In the genomic region with DNA sequence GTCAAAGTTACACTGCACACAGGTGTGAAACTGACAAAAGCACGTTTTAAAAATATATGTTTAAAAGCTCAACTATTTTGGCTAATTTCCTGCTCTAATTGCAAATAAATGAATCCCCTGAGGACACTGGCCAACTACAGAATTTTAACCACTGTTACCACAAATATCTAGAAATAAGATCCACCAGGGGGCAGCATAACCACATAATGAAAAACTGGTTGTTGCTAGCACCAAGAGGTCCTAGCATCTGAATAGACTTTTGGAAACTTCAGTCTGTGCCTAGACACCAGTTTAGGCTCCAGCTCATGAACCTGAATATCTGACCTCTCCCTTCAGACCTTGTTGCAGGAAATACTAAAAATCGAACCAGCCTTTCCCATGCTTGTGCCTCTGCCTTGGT, we compare ENCODE assay signal across 9 mouse cellular contexts. TPM values are rescaled to one million over a fixed set of nuclear protein-coding genes. Genes with fewer than 3 reads are reported as not detected.
A peak's percentile ranks its signal among the peaks of the same experiment; 100 is the strongest.
DNase-seq lines count a peak whose midpoint lies in the region; TF ChIP-seq lines count a peak whose summit lies in the region.
"Had no signal": no experiment of that assay in that cellular context is flagged by ENCODE, and none has a peak within 500 bp of the region (broad histone marks: within the 10 kb centered on the region; RNA-seq: fewer than 3 reads in every experiment).

No protein-coding gene starts in this region.

- H3K4me3 ChIP-seq in left cerebral cortex, adult 2 months, result no peak overlapping the region
- H3K4me3 ChIP-seq: heart, embryonic 13.5 days had no signal

- peak; percentile 41 for DNase-seq in cerebellum, adult 9-10 months
- no peak for DNase-seq in cerebellum, adult 11-12 months
- peak; percentile 28 to 30 for DNase-seq in left cerebral cortex, adult 2 months (ENCODE audit: extremely low spot score in 1 of 2, low spot score in 2 of 2)
- no peak for DNase-seq in left cerebral cortex, adult 8-10 months (ENCODE audit: low spot score in 2 of 2)
- DNase-seq in NIH3T3 (ENCODE audit: low read depth), result peak; percentile 73
- peak; percentile 47 to 53 for DNase-seq in heart, postnatal 36 days
- peak; percentile 65 for DNase-seq in retina, postnatal 1 day
- DNase-seq in gastrocnemius, postnatal 36 days, result no peak

- TF ChIP-seq CTCF in left cerebral cortex, adult 2 months (IDR thresholded peaks at IDR 0.05), result peak; percentile 67

- no peak overlapping the region for H3K27ac ChIP-seq in left cerebral cortex, adult 2 months
- H3K27ac ChIP-seq: heart, embryonic 13.5 days had no signal

- intact Hi-C loops in left cerebral cortex, adult 2 months (cut with DNase I), result loop anchor here (2.0 kb wide), 1 partner anchor 120 kb away; no protein-coding TSS in a partner anchor
- intact Hi-C loops in heart, postnatal 36 days (cut with DNase I), result loop anchor here (1.0 to 10.0 kb wide), 3 partner anchors 87 to 640 kb away; no protein-coding TSS in a partner anchor
- intact Hi-C loops in gastrocnemius, postnatal 36 days (cut with DNase I), result no loop called here

RNA-seq across cellular contexts. Expression of gene Ssu2, which starts 23.2 kb away (rescaled TPM):
- under 1 TPM in 1 of 2 experiments, not detected in 1; 0.34 TPM for total RNA-seq in left cerebral cortex, adult 2 months (2021)
- under 1 TPM in 3 of 4 experiments, not detected in 1; 0.23 to 0.49 (median 0.44) TPM for total RNA-seq in left cerebral cortex, adult 8-10 months (2022)
- total RNA-seq in heart, postnatal 36 days (2021), result 1 to 10 TPM; 2.5 to 2.7 TPM
- total RNA-seq in gastrocnemius, postnatal 36 days (2021), result under 1 TPM; 0.64 to 0.96 TPM

Comparison
In these comparisons a context has a peak if more than half of its experiments do, and no peak if none do; other contexts are left out.
1. DNase-seq: peak in cerebellum, adult 9-10 months (single experiment), left cerebral cortex, adult 2 months (2 of 2), NIH3T3 (single experiment), heart, postnatal 36 days (2 of 2) and retina, postnatal 1 day (single experiment); none in cerebellum, adult 11-12 months (single experiment), left cerebral cortex, adult 8-10 months (0 of 2) and gastrocnemius, postnatal 36 days (0 of 2).